Mouse (Mus musculus) stomach, embryonic 15.5 days (tissue): Measurements from ENCODE around the gene Kcnma1. TPM values are rescaled to one million over a fixed set of nuclear protein-coding genes. Genes with fewer than 3 reads are reported as not detected.

ENCODE experiments used
- ATAC-seq: fragments of 200-750 bp; cut with Nextera tagmentation; 2 replicates; pipeline ENCODE4 v1.8.0; 2017; ENCODE audit warnings: low read depth, moderate number of reproducible peaks, moderate TSS enrichment; ENCODE audit not compliant: insufficient read depth, low FRiP score
- H3K27ac ChIP-seq: fragments of 300-500 bp; sonication (generic); 2 replicates; pipeline ENCODE4 v1.5.1; 2015; ENCODE audit warnings: mild to moderate bottlenecking, inconsistent platforms
- H3K27me3 ChIP-seq: fragments of 300-500 bp; sonication (generic); replicated peaks from 2 replicates; pipeline ENCODE4 v1.6.1; 2015; ENCODE audit warnings: inconsistent platforms
- H3K36me3 ChIP-seq: fragments of 300-500 bp; sonication (generic); 2 replicates; pipeline ENCODE4 v1.6.1; 2015; ENCODE audit warnings: inconsistent platforms
- H3K4me1 ChIP-seq: fragments of 300-500 bp; sonication (generic); 2 replicates; pipeline ENCODE4 v1.6.1; 2015; ENCODE audit warnings: inconsistent platforms
- H3K4me2 ChIP-seq: fragments of 300-500 bp; sonication (generic); 2 replicates; pipeline ENCODE4 v1.6.1; 2015; ENCODE audit warnings: mild to moderate bottlenecking, inconsistent platforms
- H3K4me3 ChIP-seq: fragments of 300-500 bp; sonication (generic); replicated peaks from 2 replicates; pipeline ENCODE4 v1.5.1; 2015; ENCODE audit warnings: inconsistent platforms
- H3K9ac ChIP-seq: fragments of 300-500 bp; sonication (generic); 2 replicates; pipeline ENCODE4 v1.6.1; 2015; ENCODE audit warnings: inconsistent platforms
- H3K9me3 ChIP-seq: fragments of 300-500 bp; sonication (generic); 2 replicates; pipeline ENCODE4 v1.6.1; 2016; ENCODE audit warnings: inconsistent platforms
- WGBS: fragments of 180-500 bp; shearing (Covaris S2); methylation state at CpG from one replicate; pipeline ENCODE4 v1.1.7; 2015; 5-methylcytosine and 5-hydroxymethylcytosine counted together
- polyA plus RNA-seq: library from polyadenylated mRNA; unstranded; fragments of >200 nt; fragmentation: Nextera tagmentation; extraction: Ambion mirVana; gene quantifications from 2 replicates; pipeline ENCODE4 v1.2.1, GENCODE M21; 2015

Kcnma1 gene
- polyA plus RNA-seq, 1 experiment from 2014 or later: 11.2 TPM

DNA sequence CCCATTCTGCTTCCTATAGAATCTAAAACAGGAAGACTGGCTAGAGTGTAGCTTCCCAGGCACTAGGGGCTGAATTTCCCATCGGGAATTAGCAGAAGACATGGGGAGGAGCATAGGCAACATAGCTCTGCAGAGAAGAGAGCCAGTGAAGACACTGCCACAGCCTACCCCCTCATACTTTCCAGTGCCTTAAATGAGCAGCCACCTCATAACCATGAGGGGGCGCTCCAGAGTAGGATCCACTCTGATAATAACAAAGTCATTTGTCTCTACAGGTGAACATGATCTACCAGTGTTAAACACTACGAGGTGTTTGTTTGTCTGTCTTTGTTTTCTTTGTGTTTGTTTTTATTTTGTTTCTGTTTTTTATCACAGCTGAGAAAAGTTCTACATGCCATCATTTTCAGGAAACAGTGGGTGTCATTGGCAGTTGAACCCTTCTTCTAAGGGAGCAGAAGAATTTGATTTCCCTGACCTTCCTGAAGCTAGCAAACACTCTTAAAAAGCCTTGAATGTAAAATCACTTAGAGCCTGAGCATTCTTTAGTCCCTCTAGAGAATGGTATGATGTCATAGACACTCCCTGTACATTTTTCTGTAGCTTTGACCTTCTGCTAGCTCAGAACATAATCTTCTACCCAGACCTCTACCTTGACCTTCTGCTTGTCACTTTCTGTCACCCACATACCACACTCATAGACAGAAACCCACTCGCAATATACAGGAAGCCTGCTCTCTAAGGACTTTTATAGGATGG lies 747.6 kb downstream of the Kcnma1 start:
- Histone ChIP-seq H3K4me1 (no peaks in the 10 kb centered on the region), H3K27me3 (no peaks in the 10 kb centered on the region), H3K4me3 (no peak overlapping the region), H3K4me2 (no peak overlapping the region), H3K36me3 (no peaks in the 10 kb centered on the region), H3K27ac (no peak overlapping the region), H3K9me3 (no peaks in the 10 kb centered on the region), H3K9ac (no peak overlapping the region)
- 39% methylated on average over 4 of the region's 4 CpGs for WGBS
- ATAC-seq: no peak

DNA sequence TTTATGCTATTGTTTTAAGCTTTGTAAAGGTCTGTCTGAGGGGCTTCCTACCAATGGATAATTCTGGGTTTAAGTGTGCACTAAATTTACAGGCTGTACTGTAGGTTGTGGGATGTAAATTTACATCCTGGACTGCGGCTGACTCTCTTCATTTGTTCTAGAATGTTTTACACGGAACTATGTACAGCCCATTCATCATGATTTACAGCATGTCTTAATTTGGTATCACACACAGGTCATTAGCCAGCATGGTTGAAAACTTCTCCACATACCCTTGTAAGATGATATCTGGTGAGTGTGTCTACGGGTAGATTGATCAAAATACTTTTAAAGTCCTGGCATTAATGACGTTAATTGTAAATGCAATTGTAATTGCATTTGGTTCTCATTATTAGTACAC lies 761.1 kb downstream of the Kcnma1 start:
- Histone ChIP-seq H3K4me3 (no peak overlapping the region), H3K4me1 (no peaks in the 10 kb centered on the region), H3K4me2 (no peak overlapping the region), H3K27me3 (no peaks in the 10 kb centered on the region), H3K36me3 (no peaks in the 10 kb centered on the region), H3K9me3 (no peaks in the 10 kb centered on the region), H3K27ac (no peak overlapping the region), H3K9ac (no peak overlapping the region)
- ATAC-seq: no peak
- WGBS: 65% methylated on average over 4 of the region's 4 CpGs

DNA sequence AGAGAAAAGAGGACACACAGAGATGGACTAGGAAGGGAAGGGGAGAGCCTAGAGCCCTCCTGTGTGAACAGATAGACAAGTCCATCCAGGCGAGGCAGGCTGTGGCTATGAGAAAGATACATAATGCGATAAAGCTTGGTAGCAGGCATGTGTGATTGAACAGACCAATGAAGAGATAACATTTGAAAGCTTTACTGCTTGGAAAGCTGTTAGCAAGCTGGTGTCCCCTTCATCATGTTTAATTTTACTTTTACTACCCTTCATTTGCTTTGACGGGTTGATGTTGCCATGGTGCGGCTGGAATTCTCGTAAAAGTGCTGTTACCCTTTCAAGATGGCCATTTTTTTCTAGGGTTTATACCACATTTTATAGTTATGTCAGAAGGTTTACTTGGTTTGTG lies 769.8 kb downstream of the Kcnma1 start:
- Histone ChIP-seq H3K36me3 (no peaks in the 10 kb centered on the region), H3K9ac (no peak overlapping the region), H3K9me3 (no peaks in the 10 kb centered on the region)

DNA sequence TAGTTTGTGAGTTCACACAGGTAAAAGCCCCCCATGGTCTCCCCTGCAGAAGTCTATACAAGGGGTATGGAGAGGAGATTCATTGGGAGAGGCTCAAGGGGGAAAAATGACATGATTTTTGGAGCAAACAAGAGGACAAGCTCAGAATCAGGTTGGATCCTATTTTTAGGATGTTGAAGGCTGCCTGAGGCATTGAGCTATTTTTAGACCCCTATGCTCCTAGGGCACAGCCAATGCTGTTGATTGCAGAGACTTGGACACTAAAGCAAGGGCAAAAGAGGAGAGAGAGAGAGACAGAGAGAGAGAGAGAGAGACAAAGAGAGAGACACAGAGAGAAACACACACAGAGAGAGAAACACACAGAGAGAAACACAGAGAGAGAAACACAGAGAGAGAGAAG lies 770.4 kb downstream of the Kcnma1 start:
- Histone ChIP-seq H3K9me3 (no peaks in the 10 kb centered on the region), H3K4me3 (no peak overlapping the region), H3K4me1 (no peaks in the 10 kb centered on the region), H3K27me3 (no peaks in the 10 kb centered on the region), H3K9ac (no peak overlapping the region), H3K36me3 (no peaks in the 10 kb centered on the region), H3K27ac (no peak overlapping the region), H3K4me2 (no peak overlapping the region)
- no peak for ATAC-seq

More for the DNA sequence above, 769.8 kb downstream of the Kcnma1 start:
- WGBS: 67% methylated on average over 5 of the region's 5 CpGs
- Histone ChIP-seq H3K27me3 (no peaks in the 10 kb centered on the region), H3K4me3 (no peak overlapping the region), H3K4me1 (no peaks in the 10 kb centered on the region), H3K27ac (no peak overlapping the region), H3K4me2 (no peak overlapping the region)
- ATAC-seq: no peak

Other genes with a start within 250 kb of the Kcnma1 start
- 13.5 and 15.6 TPM in 2 replicates for gene Dlg5, start 231.4 kb upstream of the Kcnma1 start, polyA plus RNA-seq